Mouse (Mus musculus): ENCODE results near the gene Chrnb2. TPM values are rescaled to one million over a fixed set of nuclear protein-coding genes. Genes with fewer than 3 reads are reported as not detected.

Chrnb2 gene
- total RNA-seq (2023), result 1.3 to 1.7 TPM (median 1.5 TPM) in 4 replicates

DNA sequence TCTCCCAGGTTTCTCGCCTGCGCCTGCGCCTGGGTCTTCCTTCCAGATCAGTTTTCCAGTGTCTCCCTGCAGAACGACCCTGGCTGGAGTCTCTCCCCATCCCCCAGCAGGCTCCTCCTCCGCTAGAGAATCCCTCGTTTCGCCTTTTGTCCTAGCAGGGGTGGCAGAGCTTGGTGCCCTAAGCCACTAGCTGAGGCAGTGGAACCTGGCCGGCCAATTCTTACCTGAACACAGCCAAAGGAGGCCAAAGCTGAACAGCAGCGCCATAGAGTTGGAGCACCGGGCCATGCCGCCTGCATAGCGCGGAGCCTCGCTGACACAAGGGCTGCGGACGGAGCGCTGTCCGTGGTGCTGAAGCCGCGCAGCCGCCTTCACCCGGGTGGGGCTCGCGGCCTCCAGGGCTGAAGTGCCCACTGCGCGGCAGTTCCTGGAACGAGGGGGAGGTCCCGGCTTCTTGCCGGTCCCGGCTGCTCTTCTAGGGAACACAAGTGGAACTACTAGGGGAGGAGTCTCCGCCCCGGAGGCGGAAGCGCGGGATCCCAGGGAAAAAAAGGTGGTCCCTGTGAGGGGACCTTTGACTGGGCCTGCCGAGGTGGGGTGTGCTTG lies at the start of gene Chrnb2:
Gene Chrnb2 (minus strand): TSS at position 514 of the 606 bp plus-strand sequence.

GRCm38 (mm10) chr3:89772968-89773709 lies 8.7 kb upstream of the Chrnb2 start, which contains the start of gene Ube2q1:
Gene Ube2q1 (plus strand): TSS chr3:89773616.

DNA sequence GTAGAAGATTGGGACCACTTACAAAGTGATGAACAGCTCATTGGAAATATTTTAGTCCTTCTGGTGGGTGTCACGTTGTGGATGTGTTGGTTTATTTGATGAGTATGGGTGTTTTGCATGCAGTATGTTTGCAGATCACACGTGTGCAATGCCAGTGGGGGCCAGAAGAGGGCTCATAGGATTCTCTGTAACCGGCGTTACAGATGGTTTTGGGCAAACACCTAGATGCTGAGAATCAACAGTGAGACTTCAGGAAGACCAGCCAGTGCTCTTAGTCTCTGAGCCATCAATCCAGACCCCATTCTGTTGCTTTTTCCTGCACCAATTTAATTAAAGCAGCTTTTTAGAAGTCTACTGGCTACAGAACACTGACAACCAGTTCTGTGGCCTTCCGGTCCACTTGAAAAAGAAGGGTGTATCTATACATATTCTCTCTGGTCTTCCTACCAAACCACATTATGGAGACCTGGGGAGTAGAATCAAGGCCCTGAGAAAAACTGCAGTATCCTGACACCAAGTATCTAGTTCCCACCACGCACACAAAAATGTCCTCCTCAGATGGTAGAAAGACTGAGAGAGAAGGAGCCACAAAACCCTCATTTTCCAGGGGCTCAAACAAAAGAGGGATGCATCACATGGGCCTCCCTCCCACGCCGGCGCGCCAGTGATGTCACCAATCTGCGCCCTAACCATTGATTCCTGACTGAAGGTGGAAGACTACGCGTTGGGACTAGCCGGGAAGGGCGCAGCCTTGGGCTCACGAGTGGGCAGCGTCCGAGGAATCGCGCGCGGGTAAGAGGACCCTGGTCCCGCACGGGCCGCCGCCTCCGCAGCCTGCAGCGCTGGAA lies 49.8 kb downstream of the Chrnb2 start, which contains the start of gene Adar:
Gene Adar (plus strand): TSS at position 664 of the 848 bp plus-strand sequence.

Other genes starting within 250 kb of the Chrnb2 start
- gene Kcnn3, start 244.5 kb downstream of the Chrnb2 start, total RNA-seq (2023), result not detected in 4 replicates
- 170 to 188 TPM (median 171 TPM) in 4 replicates for gene Adar, start 49.6 kb downstream of the Chrnb2 start, total RNA-seq (2023)
- gene Ube2q1, start 9.0 kb upstream of the Chrnb2 start, total RNA-seq (2023), result 107 to 121 TPM (median 118 TPM) in 4 replicates
- 0.12 TPM in 1 of 4 replicates, not detected in the others for gene She, start 66.7 kb upstream of the Chrnb2 start, total RNA-seq (2023)
- gene Il6ra, start 148.6 kb upstream of the Chrnb2 start, total RNA-seq (2023), result 18.7 to 20.3 TPM (median 19.4 TPM) in 4 replicates
- gene Atp8b2, start 198.9 kb upstream of the Chrnb2 start, total RNA-seq (2023), result 60.1 to 77.6 TPM (median 63.2 TPM) in 4 replicates
- 62.2 to 73.9 TPM (median 67.9 TPM) in 4 replicates for gene Hax1, start 234.1 kb upstream of the Chrnb2 start, total RNA-seq (2023)